Mouse (Mus musculus) gastrocnemius, adult 2 months (tissue): ENCODE data around the gene Wipi2. TPM values are rescaled to one million over a fixed set of nuclear protein-coding genes. Genes with fewer than 3 reads are reported as not detected.

Experiments
- DNase-seq: peaks from one replicate; pipeline ENCODE4 v3.0.0; 2022
- H3K27ac ChIP-seq: fragments of 200-600 bp; 2 replicates; pipeline ENCODE4 v1.8.1; 2022; ENCODE audit warnings: mild to moderate bottlenecking
- H3K4me3 ChIP-seq: fragments of 200-600 bp; 2 replicates; pipeline ENCODE4 v1.8.1; 2022; ENCODE audit warnings: mild to moderate bottlenecking, moderate library complexity
- CTCF ChIP-seq: fragments of 200-600 bp; IDR thresholded peaks from 2 replicates; pipeline ENCODE4 v1.8.1; 2022; ENCODE audit warnings: antibody characterized with exemption, mild to moderate bottlenecking, moderate library complexity
- intact Hi-C: fragments of 180-260 bp; cut with DNase I; formaldehyde crosslinking; loops from one replicate; pipeline ENCODE4 v1.15.1; 2025
- total RNA-seq, 2 experiments: library from RNA; stranded (reverse); gene quantifications; 2 replicates each; pipeline ENCODE4 v1.2.3; 2021

Gene Wipi2
- total RNA-seq, 2 experiments from 2014 or later, result 27.1 to 29.3 TPM

GRCm38 (mm10) chr5:142719897-142720296, 92.4 kb downstream of the Wipi2 start:
- no peak for TF ChIP-seq CTCF
- no peak for DNase-seq
- intact Hi-C loops, result loop anchor here (2.0 to 5.0 kb wide), 2 partner anchors 161 to 243 kb away; no protein-coding TSS in a partner anchor

More at GRCm38 (mm10) chr5:142719897-142720296, 92.4 kb downstream of the Wipi2 start:
- Histone ChIP-seq H3K4me3 (no peak overlapping the region), H3K27ac (no peak overlapping the region)

Other genes with a start within 250 kb of the Wipi2 start
- gene Foxk1, start 226.2 kb upstream of the Wipi2 start, total RNA-seq, result 10 to 100 TPM; 12.2 to 18.9 TPM
- 1 to 10 TPM; 3.7 to 5.0 TPM for gene Ap5z1, start 163.8 kb upstream of the Wipi2 start, total RNA-seq
- under 1 TPM; 0.08 to 0.14 TPM for gene Papolb, start 97.6 kb upstream of the Wipi2 start, total RNA-seq
- 1 to 10 TPM; 1.5 to 1.8 TPM for gene Radil, start 76.6 kb upstream of the Wipi2 start, total RNA-seq
- gene Mmd2, start 18.9 kb upstream of the Wipi2 start, total RNA-seq, result not detected
- not detected for gene Slc29a4, start 64.8 kb downstream of the Wipi2 start, total RNA-seq
- gene Tnrc18, start 190.0 kb downstream of the Wipi2 start, total RNA-seq, result 10 to 100 TPM; 31.5 to 32.0 TPM